Mouse (Mus musculus): Measurements from ENCODE around the gene Grpel1.

Grpel1 gene

GRCm38 (mm10) chr5:36510956-36511355, 46.2 kb downstream of the Grpel1 start:
- DNase-seq (ENCODE audit: low read depth, low spot score): no peak

- no peak for DNase-seq (ENCODE audit: low read depth, low spot score)
These were observed 50.3 kb downstream of the Grpel1 start for GRCm38 (mm10) chr5:36515126-36515525.

- no peak for DNase-seq (ENCODE audit: low read depth, low spot score)
These were observed 50.8 kb downstream of the Grpel1 start for GRCm38 (mm10) chr5:36515558-36515957.

- DNase-seq (ENCODE audit: low read depth, low spot score): no peak
These were observed 52.8 kb downstream of the Grpel1 start for GRCm38 (mm10) chr5:36517596-36517995.

- DNase-seq (ENCODE audit: low read depth, low spot score): no peak
These were observed 55.0 kb downstream of the Grpel1 start for GRCm38 (mm10) chr5:36519751-36520150.

- DNase-seq (ENCODE audit: low read depth, low spot score): no peak
These were observed 58.0 kb downstream of the Grpel1 start for GRCm38 (mm10) chr5:36522782-36523181.

GRCm38 (mm10) chr5:36523219-36523703, 58.5 kb downstream of the Grpel1 start:
- DNase-seq (ENCODE audit: low read depth, low spot score): no peak
